Mouse (Mus musculus) liver, embryonic 16.5 days (tissue): ENCODE measurements at regions not wholly inside any gene's neighbourhood (a gene's known extent, or its start where the extent isn't known, plus 50 kb on each side); places are given as distances from the start of the nearest gene placed in this dataset.

Experiments used
- ATAC-seq: fragments of 200-750 bp; cut with Nextera tagmentation; 2 replicates; pipeline ENCODE4 v1.8.0; 2017; ENCODE audit warnings: low read depth, mild to moderate bottlenecking, moderate number of reproducible peaks, moderate library complexity
- H3K27ac ChIP-seq: fragments of 300-500 bp; sonication (generic); 2 replicates; pipeline ENCODE4 v1.5.1; 2014; ENCODE audit warnings: mild to moderate bottlenecking, low read length
- H3K27me3 ChIP-seq: fragments of 300-500 bp; sonication (generic); 2 replicates; pipeline ENCODE4 v1.6.1; 2014; ENCODE audit warnings: low read depth, low read length, mixed read lengths; ENCODE audit not compliant: control insufficient read depth, insufficient read depth
- H3K36me3 ChIP-seq: fragments of 300-500 bp; sonication (generic); 2 replicates; pipeline ENCODE4 v1.6.1; 2014; ENCODE audit warnings: mild to moderate bottlenecking; ENCODE audit not compliant: control insufficient read depth, insufficient read depth
- H3K4me1 ChIP-seq: fragments of 300-500 bp; sonication (generic); 2 replicates; pipeline ENCODE4 v1.6.1; 2014; ENCODE audit warnings: low read depth, low read length, mixed read lengths; ENCODE audit not compliant: control insufficient read depth
- H3K4me2 ChIP-seq: fragments of 300-500 bp; sonication (generic); 2 replicates; pipeline ENCODE4 v1.6.1; 2014; ENCODE audit warnings: low read depth, low read length, mixed read lengths
- H3K4me3 ChIP-seq: fragments of 300-500 bp; sonication (generic); 2 replicates; pipeline ENCODE4 v1.5.1; 2014; ENCODE audit warnings: low read depth, mild to moderate bottlenecking, low read length
- H3K9ac ChIP-seq: fragments of 300-500 bp; sonication (generic); 2 replicates; pipeline ENCODE4 v1.6.1; 2014; ENCODE audit warnings: low read depth, low read length
- H3K9me3 ChIP-seq: fragments of 300-500 bp; sonication (generic); replicated peaks from 2 replicates; pipeline ENCODE4 v1.6.1; 2016; ENCODE audit warnings: low read length; ENCODE audit not compliant: control insufficient read depth
- whole genome bisulfite sequencing: fragments of 180-500 bp; shearing (Covaris S2); extraction: QIAGEN DNeasy Blood & Tissue Kit; methylation state at CpG from one replicate; pipeline ENCODE4 v1.1.7; 2014; ENCODE audit not compliant: insufficient replicate concordance; 5-methylcytosine and 5-hydroxymethylcytosine counted together

GRCm38 (mm10) chr17:47262986-47263385, 105.7 kb upstream of the Mrps10 start:
- WGBS = 75% methylated on average over 9 of the region's 9 CpGs
- Histone ChIP-seq H3K9me3 (no peaks in the 10 kb centered on the region), H3K4me3 (no peak overlapping the region), H3K4me1 (no peaks in the 10 kb centered on the region), H3K27ac (no peak overlapping the region), H3K9ac (no peak overlapping the region), H3K36me3 (no peaks in the 10 kb centered on the region), H3K27me3 (no peaks in the 10 kb centered on the region), H3K4me2 (no peak overlapping the region)
- ATAC-seq = no peak

GRCm38 (mm10) chr17:47262141-47262540, 106.5 kb upstream of the Mrps10 start:
- Histone ChIP-seq H3K9ac (no peak overlapping the region), H3K4me3 (no peak overlapping the region), H3K4me1 (no peaks in the 10 kb centered on the region), H3K27ac (no peak overlapping the region), H3K36me3 (no peaks in the 10 kb centered on the region), H3K9me3 (no peaks in the 10 kb centered on the region), H3K27me3 (no peaks in the 10 kb centered on the region), H3K4me2 (no peak overlapping the region)
- 54% methylated on average over 5 of the region's 5 CpGs for WGBS
- ATAC-seq = no peak

GRCm38 (mm10) chr17:47260976-47261375, 107.7 kb upstream of the Mrps10 start:
- ATAC-seq = no peak
- 50% methylated on average over 4 of the region's 4 CpGs for WGBS
- Histone ChIP-seq H3K27ac (no peak overlapping the region), H3K4me3 (no peak overlapping the region), H3K36me3 (no peaks in the 10 kb centered on the region), H3K27me3 (no peaks in the 10 kb centered on the region), H3K4me2 (no peak overlapping the region), H3K4me1 (no peaks in the 10 kb centered on the region), H3K9ac (no peak overlapping the region), H3K9me3 (no peaks in the 10 kb centered on the region)

- no peak overlapping the region for H3K4me3 ChIP-seq
- H3K27ac ChIP-seq = no peak overlapping the region
- H3K27me3 ChIP-seq = no peaks in the 10 kb centered on the region
- 46% methylated on average over 2 of the region's 2 CpGs for WGBS
- no peaks in the 10 kb centered on the region for H3K36me3 ChIP-seq
- no peaks in the 10 kb centered on the region for H3K9me3 ChIP-seq
- H3K9ac ChIP-seq = no peak overlapping the region
- ATAC-seq = no peak
- no peaks in the 10 kb centered on the region for H3K4me1 ChIP-seq
- no peak overlapping the region for H3K4me2 ChIP-seq
Measured at GRCm38 (mm10) chr17:47258296-47258695, 110.4 kb upstream of the Mrps10 start.

GRCm38 (mm10) chr17:47255209-47255608, 113.5 kb upstream of the Mrps10 start:
- ATAC-seq = no peak
- no peak overlapping the region for H3K27ac ChIP-seq
- H3K4me2 ChIP-seq = no peak overlapping the region
- no peaks in the 10 kb centered on the region for H3K4me1 ChIP-seq
- no peaks in the 10 kb centered on the region for H3K36me3 ChIP-seq
- H3K9me3 ChIP-seq = no peaks in the 10 kb centered on the region
- H3K4me3 ChIP-seq = no peak overlapping the region
- H3K27me3 ChIP-seq = no peaks in the 10 kb centered on the region
- no peak overlapping the region for H3K9ac ChIP-seq
- 67% methylated on average over 8 of the region's 8 CpGs for WGBS

GRCm38 (mm10) chr17:47254026-47254425, 114.7 kb upstream of the Mrps10 start:
- Histone ChIP-seq H3K4me1 (no peaks in the 10 kb centered on the region), H3K27ac (no peak overlapping the region), H3K9me3 (no peaks in the 10 kb centered on the region), H3K4me3 (no peak overlapping the region), H3K27me3 (no peaks in the 10 kb centered on the region), H3K4me2 (no peak overlapping the region), H3K9ac (no peak overlapping the region), H3K36me3 (no peaks in the 10 kb centered on the region)
- ATAC-seq = no peak
- 71% methylated on average over 11 of the region's 11 CpGs for WGBS

- no peak overlapping the region for H3K9ac ChIP-seq
- H3K4me1 ChIP-seq = no peaks in the 10 kb centered on the region; the same call in 1 of the 2 replicates
- WGBS = 43% methylated on average over 4 of the region's 4 CpGs
- no peak for ATAC-seq
- no peaks in the 10 kb centered on the region for H3K27me3 ChIP-seq
- no peak overlapping the region for H3K4me3 ChIP-seq
- peak overlapping the region; percentile 15; the same call in 1 of the 2 replicates for H3K4me2 ChIP-seq
- no peaks in the 10 kb centered on the region for H3K36me3 ChIP-seq
- peak overlapping the region; percentile 50; the same call in 1 of the 2 replicates for H3K27ac ChIP-seq
- H3K9me3 ChIP-seq = no peaks in the 10 kb centered on the region
Measured at GRCm38 (mm10) chr17:47250001-47250400, 118.7 kb upstream of the Mrps10 start.

GRCm38 (mm10) chr17:47249176-47249575, 119.5 kb upstream of the Mrps10 start:
- Histone ChIP-seq H3K4me1 (no peaks in the 10 kb centered on the region; the same call in 1 of the 2 replicates), H3K4me2 (no peak overlapping the region), H3K9me3 (no peaks in the 10 kb centered on the region), H3K27me3 (no peaks in the 10 kb centered on the region), H3K9ac (no peak overlapping the region), H3K36me3 (no peaks in the 10 kb centered on the region), H3K4me3 (no peak overlapping the region), H3K27ac (no peak overlapping the region)
- no peak for ATAC-seq
- 63% methylated on average over 9 of the region's 9 CpGs for WGBS

GRCm38 (mm10) chr17:47248053-47248452, 120.6 kb upstream of the Mrps10 start:
- no peaks in the 10 kb centered on the region for H3K27me3 ChIP-seq
- no peaks in the 10 kb centered on the region for H3K9me3 ChIP-seq
- no peak for ATAC-seq
- H3K4me1 ChIP-seq = no peaks in the 10 kb centered on the region; the same call in 1 of the 2 replicates
- 70% methylated on average over 3 of the region's 3 CpGs for WGBS
- H3K4me2 ChIP-seq = no peak overlapping the region
- H3K27ac ChIP-seq = no peak overlapping the region
- no peak overlapping the region for H3K4me3 ChIP-seq
- no peak overlapping the region for H3K9ac ChIP-seq
- no peaks in the 10 kb centered on the region for H3K36me3 ChIP-seq
